24 mouse cellular contexts compared by ENCODE assay signal in the genomic region with DNA sequence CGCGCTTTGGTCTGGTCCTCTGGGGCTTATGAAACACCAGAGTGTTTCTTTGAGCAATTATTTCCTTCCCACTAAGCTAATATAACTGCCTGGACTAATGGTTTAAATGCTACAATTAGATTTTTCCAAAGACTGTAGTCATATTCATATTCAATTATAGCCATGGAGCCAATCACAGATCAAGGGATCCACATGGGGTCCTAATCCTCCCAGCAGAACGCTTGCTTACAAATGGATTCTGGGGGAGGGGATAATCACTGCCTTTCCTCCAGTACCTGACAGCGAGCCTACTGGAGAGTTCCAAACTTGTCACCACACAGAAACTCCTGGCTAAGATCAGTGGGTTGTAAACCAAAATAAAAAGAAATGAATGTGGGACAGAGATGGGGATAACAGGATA.
DNase-seq lines count a peak whose midpoint lies in the region; ATAC-seq and TF ChIP-seq lines count a peak whose summit lies in the region.
"Had no signal": no experiment of that assay in that cellular context is flagged by ENCODE, and none has a peak within 500 bp of the region (broad histone marks: within the 10 kb centered on the region; RNA-seq: fewer than 3 reads in every experiment).

No protein-coding gene starts in this region.

- H3K9ac ChIP-seq in intestine, embryonic 15.5 days, result no peak overlapping the region
- no peak overlapping the region for H3K9ac ChIP-seq in intestine, embryonic 16.5 days (ENCODE audit: low read depth, low read length)
- H3K9ac ChIP-seq in forebrain, embryonic 12.5 days, result no peak overlapping the region
- H3K9ac ChIP-seq in forebrain, embryonic 15.5 days (replicated peaks), result no peak overlapping the region
- no peak overlapping the region for H3K9ac ChIP-seq in midbrain, postnatal 0 days (replicated peaks; ENCODE audit: low read length, poor library complexity, severe bottlenecking)
- H3K9ac ChIP-seq: heart, embryonic 12.5 days; hindbrain, embryonic 15.5 days; liver, embryonic 13.5 days; stomach, embryonic 15.5 days had no signal

- H3K27ac ChIP-seq in intestine, embryonic 15.5 days, result no peak overlapping the region
- no peak overlapping the region for H3K27ac ChIP-seq in intestine, embryonic 16.5 days (ENCODE audit: low read length)
- H3K27ac ChIP-seq in forebrain, embryonic 12.5 days, result no peak overlapping the region
- no peak overlapping the region for H3K27ac ChIP-seq in forebrain, embryonic 15.5 days (replicated peaks)
- no peak overlapping the region for H3K27ac ChIP-seq in midbrain, postnatal 0 days (ENCODE audit: low read depth, low read length)
- H3K27ac ChIP-seq: hindbrain, embryonic 15.5 days; liver, embryonic 13.5 days; stomach, embryonic 15.5 days had no signal

- H3K9me3 ChIP-seq in intestine, embryonic 15.5 days, result no peaks in the 10 kb centered on the region
- no peaks in the 10 kb centered on the region for H3K9me3 ChIP-seq in intestine, embryonic 16.5 days (ENCODE audit: control insufficient read depth, low read length)
- H3K9me3 ChIP-seq in forebrain, embryonic 12.5 days, result no peaks in the 10 kb centered on the region
- H3K9me3 ChIP-seq in forebrain, embryonic 15.5 days, result no peaks in the 10 kb centered on the region
- H3K9me3 ChIP-seq in midbrain, postnatal 0 days (ENCODE audit: low read length), result no peaks in the 10 kb centered on the region
- H3K9me3 ChIP-seq: heart, embryonic 12.5 days; hindbrain, embryonic 15.5 days; liver, embryonic 13.5 days; stomach, embryonic 15.5 days had no signal

- no peaks in the 10 kb centered on the region for H3K4me1 ChIP-seq in intestine, embryonic 15.5 days (replicated peaks)
- 0 out of 2 replicates have a peak, but pooled peaks cover 4% of the 10 kb centered on the region for H3K4me1 ChIP-seq in intestine, embryonic 16.5 days (ENCODE audit: control insufficient read depth, insufficient read depth, low read length)
- H3K4me1 ChIP-seq in forebrain, embryonic 12.5 days, result peaks cover 4% of the 10 kb centered on the region; the same call in 1 of the 2 replicates
- H3K4me1 ChIP-seq in forebrain, embryonic 15.5 days, result no peaks in the 10 kb centered on the region
- no peaks in the 10 kb centered on the region for H3K4me1 ChIP-seq in midbrain, postnatal 0 days (ENCODE audit: insufficient read depth, low read length)
- H3K4me1 ChIP-seq: hindbrain, embryonic 15.5 days; stomach, embryonic 15.5 days had no signal

- no peak overlapping the region for H3K4me2 ChIP-seq in intestine, embryonic 15.5 days (replicated peaks)
- H3K4me2 ChIP-seq in intestine, embryonic 16.5 days (ENCODE audit: low read depth, low read length), result no peak overlapping the region
- H3K4me2 ChIP-seq in forebrain, embryonic 12.5 days, result no peak overlapping the region
- H3K4me2 ChIP-seq in forebrain, embryonic 15.5 days (replicated peaks), result no peak overlapping the region
- no peak overlapping the region for H3K4me2 ChIP-seq in midbrain, postnatal 0 days (ENCODE audit: low read depth, low read length, poor library complexity, severe bottlenecking)
- H3K4me2 ChIP-seq: heart, embryonic 12.5 days; hindbrain, embryonic 15.5 days; liver, embryonic 13.5 days; stomach, embryonic 15.5 days had no signal

- no peaks in the 10 kb centered on the region for H3K27me3 ChIP-seq in intestine, embryonic 15.5 days (replicated peaks)
- H3K27me3 ChIP-seq in intestine, embryonic 16.5 days (replicated peaks; ENCODE audit: control insufficient read depth, insufficient read depth, low read length), result no peaks in the 10 kb centered on the region
- H3K27me3 ChIP-seq in forebrain, embryonic 12.5 days, result no peaks in the 10 kb centered on the region; the same call in 1 of the 2 replicates
- no peaks in the 10 kb centered on the region for H3K27me3 ChIP-seq in forebrain, embryonic 15.5 days
- H3K27me3 ChIP-seq in midbrain, postnatal 0 days (ENCODE audit: insufficient read depth, low read length), result 0 out of 2 replicates have a peak, but pooled peaks cover 6% of the 10 kb centered on the region
- H3K27me3 ChIP-seq: heart, embryonic 12.5 days; liver, embryonic 13.5 days; stomach, embryonic 15.5 days had no signal

- no peaks in the 10 kb centered on the region for H3K36me3 ChIP-seq in intestine, embryonic 15.5 days
- no peaks in the 10 kb centered on the region for H3K36me3 ChIP-seq in intestine, embryonic 16.5 days (ENCODE audit: control insufficient read depth, insufficient read depth, low read length)
- no peaks in the 10 kb centered on the region for H3K36me3 ChIP-seq in forebrain, embryonic 12.5 days (replicated peaks)
- no peaks in the 10 kb centered on the region for H3K36me3 ChIP-seq in forebrain, embryonic 15.5 days
- H3K36me3 ChIP-seq in midbrain, postnatal 0 days (ENCODE audit: insufficient read depth, low read length), result no peaks in the 10 kb centered on the region
- H3K36me3 ChIP-seq: heart, embryonic 12.5 days; hindbrain, embryonic 15.5 days; liver, embryonic 13.5 days; stomach, embryonic 15.5 days had no signal

- H3K4me3 ChIP-seq in intestine, embryonic 15.5 days (replicated peaks), result no peak overlapping the region
- no peak overlapping the region for H3K4me3 ChIP-seq in intestine, embryonic 16.5 days (ENCODE audit: low read length)
- no peak overlapping the region for H3K4me3 ChIP-seq in forebrain, embryonic 12.5 days (replicated peaks)
- no peak overlapping the region for H3K4me3 ChIP-seq in forebrain, embryonic 15.5 days
- no peak overlapping the region for H3K4me3 ChIP-seq in midbrain, postnatal 0 days (ENCODE audit: low read depth, low read length)
- H3K4me3 ChIP-seq: heart, embryonic 12.5 days; hindbrain, embryonic 15.5 days; liver, embryonic 13.5 days; myocyte; stomach, embryonic 15.5 days had no signal

- peak; percentile 27 for DNase-seq in midbrain, postnatal 0 days (ENCODE audit: low spot score)
- no peak for DNase-seq in B cell, adult 2 months
- DNase-seq: adrenal gland, adult 2 months; cerebellum, adult 11-12 months; cerebellum, postnatal 14 days; gastrocnemius, postnatal 25 days; heart, adult 18-20 months; heart, postnatal 10 days; kidney, adult 11 months; layer of hippocampus, adult 9-11 months; liver, embryonic 13.5 days; lung, adult 2 months; lung, postnatal 4 days; right cerebral cortex, postnatal 4 days; thymus, adult 18-20 months had no signal

- TF ChIP-seq CTCF in midbrain, postnatal 0 days (IDR thresholded peaks at IDR 0.05), result no peak

- 60% methylated on average over 4 of the region's 4 CpGs for WGBS in intestine, embryonic 15.5 days
- WGBS in intestine, embryonic 16.5 days, result 54% methylated on average over 4 of the region's 4 CpGs
- 17% methylated on average over 4 of the region's 4 CpGs for WGBS in forebrain, embryonic 12.5 days
- WGBS in forebrain, embryonic 15.5 days, result 22% methylated on average over 4 of the region's 4 CpGs
- 29% methylated on average over 4 of the region's 4 CpGs for WGBS in midbrain, postnatal 0 days

- 0 out of 2 replicates have a peak, but pooled peaks have one; percentile 1 for ATAC-seq in intestine, embryonic 15.5 days
- no peak for ATAC-seq in intestine, embryonic 16.5 days
- peak; percentile 44; the same call in 1 of the 2 replicates for ATAC-seq in forebrain, embryonic 12.5 days (ENCODE audit: low FRiP score)
- 0 out of 2 replicates have a peak, but pooled peaks have one; percentile 53 for ATAC-seq in forebrain, embryonic 15.5 days (replicated peaks)
- no peak for ATAC-seq in midbrain, postnatal 0 days (ENCODE audit: low FRiP score)
- no peak for ATAC-seq in megakaryocyte-erythroid progenitor cell, adult 5-6 weeks (replicated peaks; ENCODE audit: low FRiP score, low TSS enrichment, poor library complexity, severe bottlenecking)

Comparison
In these comparisons a context has a peak if more than half of its experiments do, and no peak if none do; other contexts are left out.
1. ATAC-seq: peak in intestine, embryonic 15.5 days (single experiment), forebrain, embryonic 12.5 days (single experiment) and forebrain, embryonic 15.5 days (single experiment); none in intestine, embryonic 16.5 days (single experiment), midbrain, postnatal 0 days (single experiment) and megakaryocyte-erythroid progenitor cell, adult 5-6 weeks (single experiment).